Mouse (Mus musculus) kidney, adult 2 months (tissue): ENCODE results near the gene Slc12a8.

ENCODE experiments used
- CTCF ChIP-seq: fragments of 200-500 bp; conservative IDR thresholded peaks from 2 replicates; pipeline ENCODE4 v1.5.1; 2011; ENCODE audit warnings: low read depth, mild to moderate bottlenecking, control low read depth, low read length, moderate library complexity, mixed read lengths; ENCODE audit not compliant: insufficient read depth, insufficient read length
- POLR2A ChIP-seq: fragments of 200-500 bp; IDR thresholded peaks from one replicate; pipeline ENCODE4 v1.6.1; 2011; ENCODE audit warnings: low read depth, low read length, control low read depth

GRCm38 (mm10) chr16:33690975-33691747 is 174.0 kb downstream of the Slc12a8 start:
- TF ChIP-seq CTCF (no peak), POLR2A (no peak)
